Mouse (Mus musculus) megakaryocyte, adult 5-6 weeks (primary cell): ENCODE measurements around the gene Spata25. TPM values are rescaled to one million over a fixed set of nuclear protein-coding genes. Genes with fewer than 3 reads are reported as not detected.
"Not testable (repeated sequence)": the region's sequence is repeated elsewhere in the genome, so short reads cannot be mapped to it uniquely, and the experiment has no call there.

Experiments used
- ATAC-seq: 2 replicates; pipeline ENCODE4 v1.8.0; 2016; ENCODE audit warnings: mild to moderate bottlenecking, inconsistent platforms; ENCODE audit not compliant: poor library complexity, severe bottlenecking
- total RNA-seq, 2 experiments: library from RNA; stranded (forward) in 1 of 2; stranded (reverse) in 1 of 2; fragments of 153-499, 151-499 nt in 1 of 2; fragments of 221-1000, 200-1000 nt in 1 of 2; gene quantifications; 2 replicates each; pipeline versions ENCODE4 v1.2.3 to v1.2.4; 2015 to 2017

The Spata25 gene
- not detected in 2 replicates for total RNA-seq (2015)
- not detected in 2 replicates for total RNA-seq (2017)

- no peak for ATAC-seq
Measured at GRCm38 (mm10) chr2:164828437-164828836, at the start of gene Spata25. TSS of gene Spata25 (minus strand) at chr2:164828537.

GRCm38 (mm10) chr2:164877376-164878215 lies 49.3 kb upstream of the Spata25 start:
- ATAC-seq = not testable (repeated sequence)

- ATAC-seq = not testable (repeated sequence)
Measured at GRCm38 (mm10) chr2:164875648-164876047, 47.3 kb upstream of the Spata25 start.

GRCm38 (mm10) chr2:164874239-164874769 lies 46.0 kb upstream of the Spata25 start:
- ATAC-seq = no peak

- ATAC-seq = no peak
Measured at GRCm38 (mm10) chr2:164873621-164874020, 45.3 kb upstream of the Spata25 start.

- ATAC-seq = no peak
Measured at GRCm38 (mm10) chr2:164871602-164872303, 43.4 kb upstream of the Spata25 start.

GRCm38 (mm10) chr2:164868491-164868890 lies 40.2 kb upstream of the Spata25 start:
- peak; percentile 82 for ATAC-seq

GRCm38 (mm10) chr2:164867566-164867965 lies 39.2 kb upstream of the Spata25 start:
- ATAC-seq = no peak

- peak; percentile 57 for ATAC-seq
Measured at GRCm38 (mm10) chr2:164866741-164867551, 38.6 kb upstream of the Spata25 start.

- ATAC-seq = no peak
Measured at GRCm38 (mm10) chr2:164864593-164864992, 36.3 kb upstream of the Spata25 start.

GRCm38 (mm10) chr2:164863411-164863810 lies 35.1 kb upstream of the Spata25 start:
- not testable (repeated sequence) for ATAC-seq

GRCm38 (mm10) chr2:164862179-164862861 lies 34.0 kb upstream of the Spata25 start:
- peak; percentile 61 for ATAC-seq

GRCm38 (mm10) chr2:164861094-164861493 lies 32.8 kb upstream of the Spata25 start:
- no peak for ATAC-seq

- no peak for ATAC-seq
Measured at GRCm38 (mm10) chr2:164859640-164860432, 31.5 kb upstream of the Spata25 start.

- ATAC-seq = no peak
Measured at GRCm38 (mm10) chr2:164859155-164859554, 30.8 kb upstream of the Spata25 start.

- ATAC-seq = no peak
Measured at GRCm38 (mm10) chr2:164857842-164858553, 29.7 kb upstream of the Spata25 start.

GRCm38 (mm10) chr2:164857101-164857821 lies 28.9 kb upstream of the Spata25 start, which contains the start of gene Pltp:
TSS of gene Pltp (minus strand) at chr2:164857711.
- ATAC-seq = peak; percentile 53
